Mouse (Mus musculus): ENCODE measurements around the gene Taf3. TPM values are rescaled to one million over a fixed set of nuclear protein-coding genes. Genes with fewer than 3 reads are reported as not detected.
A peak's percentile ranks its signal among the peaks of the same experiment; 100 is the strongest.

Taf3 gene
- polyA plus RNA-seq, 1 experiment from 2014 or later, result 17.3 TPM

- peaks cover 96% of the 10 kb centered on the region for H3K27me3 ChIP-seq
- no peaks in the 10 kb centered on the region for H3K36me3 ChIP-seq (replicated peaks)
- no peak overlapping the region for H3K27ac ChIP-seq
- H3K9ac ChIP-seq, result no peak overlapping the region
- H3K4me2 ChIP-seq, result no peak overlapping the region
- H3K9me3 ChIP-seq, result no peaks in the 10 kb centered on the region
- 7% methylated on average over 6 of the region's 6 CpGs for WGBS
- ATAC-seq (ENCODE audit: low FRiP score), result peak; percentile 44
- peaks cover 34% of the 10 kb centered on the region for H3K4me1 ChIP-seq
- H3K4me3 ChIP-seq (replicated peaks), result no peak overlapping the region
Measured at GRCm38 (mm10) chr2:9893272-9893953, 155.0 kb downstream of the Taf3 start.

DNA sequence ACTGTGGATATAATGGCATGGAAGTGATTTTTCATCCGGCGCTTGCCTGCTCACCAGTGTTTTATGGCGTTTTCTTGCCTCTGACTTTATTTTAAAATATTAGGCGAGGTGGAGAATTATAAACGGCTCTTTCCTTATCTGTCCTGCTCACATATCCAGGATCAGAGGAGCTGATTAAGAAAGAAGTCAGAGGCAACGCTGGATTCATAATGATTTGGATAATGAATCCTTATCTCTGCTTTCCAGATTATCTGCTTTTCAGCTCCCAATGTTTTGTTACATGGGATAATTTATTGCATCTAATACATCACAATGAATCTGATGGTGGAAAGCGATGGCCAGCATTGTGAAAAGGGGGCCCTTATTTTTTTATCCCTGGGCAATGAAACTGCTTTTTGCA is 155.9 kb downstream of the Taf3 start:
- Histone ChIP-seq H3K9me3 (no peaks in the 10 kb centered on the region), H3K4me2 (no peak overlapping the region), H3K36me3 (replicated peaks) (no peaks in the 10 kb centered on the region), H3K4me3 (replicated peaks) (no peak overlapping the region), H3K9ac (no peak overlapping the region), H3K27ac (no peak overlapping the region), H3K27me3 (peaks cover 95% of the 10 kb centered on the region), H3K4me1 (peaks cover 31% of the 10 kb centered on the region)
- 4% methylated on average over 7 of the region's 7 CpGs for WGBS
- no peak for ATAC-seq (ENCODE audit: low FRiP score)

DNA sequence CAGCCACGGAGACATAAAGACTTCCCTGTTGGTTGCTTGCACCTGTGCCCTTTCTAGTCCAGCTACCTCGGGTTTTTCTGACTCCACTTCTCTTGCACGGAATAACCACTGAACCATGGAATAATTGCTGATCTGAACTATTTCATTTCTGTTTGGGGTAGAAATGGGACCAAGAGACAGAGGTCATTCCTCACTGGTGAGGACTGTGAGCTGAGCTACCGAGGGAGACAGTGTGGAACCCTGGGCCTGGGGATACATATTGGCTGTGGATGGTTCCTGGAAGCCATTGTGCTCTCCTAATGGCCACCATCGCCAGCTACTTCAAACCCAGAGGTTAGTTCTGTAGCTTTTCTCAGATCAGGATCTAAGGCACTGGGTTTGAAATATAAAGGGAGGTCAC is 157.5 kb downstream of the Taf3 start:
- Histone ChIP-seq H3K27me3 (peaks cover 95% of the 10 kb centered on the region), H3K9ac (no peak overlapping the region), H3K4me1 (peaks cover 22% of the 10 kb centered on the region), H3K27ac (no peak overlapping the region), H3K4me3 (replicated peaks) (no peak overlapping the region), H3K9me3 (no peaks in the 10 kb centered on the region), H3K4me2 (no peak overlapping the region), H3K36me3 (replicated peaks) (no peaks in the 10 kb centered on the region)
- 3% methylated on average over 5 of the region's 5 CpGs for WGBS
- no peak for ATAC-seq (ENCODE audit: low FRiP score)

GRCm38 (mm10) chr2:9890251-9890650 is 158.1 kb downstream of the Taf3 start:
- Histone ChIP-seq H3K27me3 (peaks cover 95% of the 10 kb centered on the region), H3K27ac (no peak overlapping the region), H3K4me3 (replicated peaks) (no peak overlapping the region), H3K36me3 (replicated peaks) (no peaks in the 10 kb centered on the region), H3K4me2 (no peak overlapping the region), H3K9me3 (no peaks in the 10 kb centered on the region), H3K9ac (no peak overlapping the region), H3K4me1 (peaks cover 16% of the 10 kb centered on the region)
- WGBS, result 4% methylated on average over 8 of the region's 8 CpGs
- no peak for ATAC-seq (ENCODE audit: low FRiP score)

DNA sequence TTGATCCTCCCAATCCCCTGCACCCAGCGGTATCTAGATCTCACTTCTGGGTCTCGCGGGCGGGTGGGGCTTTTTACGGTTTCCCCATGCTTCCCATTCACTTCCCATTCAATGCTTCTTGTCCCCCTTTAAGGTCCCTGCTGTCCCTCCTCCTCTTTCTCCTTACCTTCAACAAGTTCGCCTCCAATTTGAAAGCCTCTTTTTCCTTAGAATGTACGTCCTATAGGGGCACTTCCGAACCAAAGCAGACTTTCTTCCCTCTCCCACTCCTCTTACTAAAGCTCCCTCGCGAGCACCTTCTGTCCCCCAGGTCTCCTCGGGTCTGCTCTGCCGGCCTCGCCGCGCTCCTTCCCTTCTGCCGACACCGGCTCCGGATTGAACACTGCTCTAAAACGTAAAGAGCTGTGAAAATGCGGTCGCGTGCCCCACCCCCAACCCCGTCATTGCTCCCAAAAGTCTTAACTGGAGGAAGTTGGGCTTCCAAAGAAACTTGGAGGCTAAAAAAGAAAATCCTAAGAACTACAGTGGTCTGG is 158.7 kb downstream of the Taf3 start, which contains the start of gene Gata3:
TSS of gene Gata3 (minus strand) at position 384 of the 533 bp plus-strand sequence.
- Histone ChIP-seq H3K36me3 (replicated peaks) (no peaks in the 10 kb centered on the region), H3K27ac (no peak within 1 kb of the TSS), H3K4me3 (replicated peaks) (peak within 1 kb of the TSS; percentile 14; the same call in 1 of the 2 replicates), H3K27me3 (peaks cover 95% of the 10 kb centered on the region), H3K4me2 (peak within 1 kb of the TSS; percentile 29), H3K4me1 (peaks cover 11% of the 10 kb centered on the region), H3K9ac (no peak within 1 kb of the TSS), H3K9me3 (no peaks in the 10 kb centered on the region)
- no peak for ATAC-seq (ENCODE audit: low FRiP score)
- 0% methylated on average over 23 of the region's 23 CpGs for WGBS

DNA sequence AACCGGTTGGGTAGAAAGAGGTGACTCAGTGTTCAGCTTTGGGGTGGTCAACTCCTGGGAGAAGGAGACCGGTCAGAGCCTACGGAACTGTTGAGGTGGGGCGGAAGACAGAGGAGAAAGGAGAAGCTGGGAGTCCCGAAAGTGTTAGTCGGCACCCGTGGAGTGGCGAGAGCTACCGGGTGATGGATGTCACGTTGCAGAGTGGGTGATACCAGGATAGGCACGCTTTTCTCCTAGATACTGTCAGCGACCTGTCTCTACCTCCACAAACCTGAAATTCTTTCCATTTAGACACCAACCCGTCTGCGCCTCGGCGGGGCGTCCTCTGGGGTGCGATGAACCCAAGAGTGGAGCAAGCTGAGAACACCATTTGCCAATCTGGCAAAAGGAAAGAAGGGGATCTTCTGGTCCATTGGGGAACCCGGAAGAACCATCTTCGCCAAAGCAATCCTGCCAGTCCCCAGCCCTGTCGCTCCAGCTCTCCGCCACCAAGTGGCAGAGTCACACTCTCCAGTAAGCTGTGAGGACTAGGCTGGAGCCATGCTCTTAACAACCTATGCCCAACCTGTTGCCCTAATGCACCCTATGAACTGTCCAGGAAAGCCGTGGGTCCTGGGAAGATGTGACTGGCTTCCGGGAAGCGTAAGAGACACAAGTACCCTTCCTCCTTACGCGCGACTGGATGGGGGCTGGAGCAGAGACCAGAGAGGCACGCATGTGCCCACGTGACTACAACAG is 159.3 kb downstream of the Taf3 start, which contains the start of gene 9230102O04Rik:
TSS of gene 9230102O04Rik (minus strand) at position 628 of the 738 bp plus-strand sequence.
- WGBS, result under 1% methylated on average over 30 of the region's 30 CpGs

DNA sequence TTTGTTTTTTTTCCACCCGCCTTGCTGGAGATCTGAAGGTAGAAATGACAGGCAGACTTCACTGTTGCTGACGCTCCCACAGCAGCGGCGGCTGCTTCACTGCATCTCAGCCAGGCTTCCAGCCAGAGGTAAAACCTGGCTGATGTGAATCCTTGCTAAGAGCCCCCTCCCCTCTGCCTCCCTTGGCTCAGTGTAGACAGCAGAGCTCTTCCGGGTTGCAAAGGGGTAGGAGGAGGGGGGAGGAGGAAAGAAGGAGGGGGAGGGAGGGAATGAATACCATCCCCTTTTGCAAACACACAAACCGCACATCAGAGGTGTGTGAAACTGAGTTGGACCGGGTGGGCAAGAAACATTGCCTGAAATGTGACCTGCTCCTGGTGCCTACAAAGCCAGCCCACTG is 160.8 kb downstream of the Taf3 start:
- no peak for ATAC-seq (ENCODE audit: low FRiP score)
- Histone ChIP-seq H3K4me1 (peaks cover 19% of the 10 kb centered on the region), H3K9me3 (no peaks in the 10 kb centered on the region), H3K27ac (no peak overlapping the region), H3K4me3 (replicated peaks) (no peak overlapping the region), H3K9ac (no peak overlapping the region), H3K36me3 (replicated peaks) (no peaks in the 10 kb centered on the region), H3K27me3 (peaks cover 95% of the 10 kb centered on the region), H3K4me2 (no peak overlapping the region)
- WGBS, result 0% methylated on average over 7 of the region's 7 CpGs

More for the DNA sequence above, 159.3 kb downstream of the Taf3 start, which contains the start of gene 9230102O04Rik:
- Histone ChIP-seq H3K27ac (no peak within 1 kb of the TSS), H3K4me1 (peaks cover 12% of the 10 kb centered on the region), H3K9me3 (no peaks in the 10 kb centered on the region), H3K27me3 (peaks cover 95% of the 10 kb centered on the region), H3K9ac (no peak within 1 kb of the TSS), H3K4me3 (replicated peaks) (peak within 1 kb of the TSS; percentile 14; the same call in 1 of the 2 replicates), H3K36me3 (replicated peaks) (no peaks in the 10 kb centered on the region), H3K4me2 (peak within 1 kb of the TSS; percentile 29)
- peak; percentile 51; the same call in 1 of the 2 replicates for ATAC-seq (ENCODE audit: low FRiP score)

DNA sequence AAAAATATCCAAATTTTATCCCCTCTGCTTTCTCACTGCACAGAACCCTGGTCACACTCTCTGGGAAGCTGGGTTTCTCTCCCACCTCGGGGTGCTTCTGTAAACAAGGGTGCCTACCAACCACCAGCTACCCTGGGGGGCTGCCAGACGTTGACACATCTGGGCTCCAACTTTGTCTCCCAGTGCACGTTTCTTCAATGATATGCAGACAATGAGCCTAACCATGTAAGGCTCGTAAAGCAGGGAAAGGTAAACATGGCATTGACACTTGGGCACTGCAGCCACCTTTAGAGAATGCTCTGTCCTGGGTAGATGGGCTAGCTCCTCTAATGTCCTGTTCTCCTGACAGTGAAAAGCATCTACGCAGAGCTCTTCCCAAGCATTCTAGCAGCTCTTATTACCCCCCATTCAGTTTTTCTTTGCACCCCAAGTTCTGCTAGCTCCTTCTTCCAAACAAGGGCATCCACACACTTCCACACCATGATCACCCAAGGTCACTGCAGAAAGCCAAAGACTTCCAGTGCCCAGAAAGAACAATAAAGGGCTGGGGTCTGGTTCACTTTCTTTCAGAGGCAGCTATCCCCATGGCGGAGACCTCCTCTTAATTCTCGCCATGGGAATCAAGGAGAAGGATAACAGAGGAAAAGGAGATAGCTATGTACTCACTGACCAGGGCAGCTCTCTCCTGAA is 161.3 kb downstream of the Taf3 start:
- Histone ChIP-seq H3K4me1 (peaks cover 25% of the 10 kb centered on the region), H3K36me3 (replicated peaks) (no peaks in the 10 kb centered on the region), H3K27ac (no peak overlapping the region), H3K4me2 (no peak overlapping the region), H3K9ac (no peak overlapping the region), H3K4me3 (replicated peaks) (no peak overlapping the region), H3K27me3 (peaks cover 95% of the 10 kb centered on the region), H3K9me3 (no peaks in the 10 kb centered on the region)
- ATAC-seq (ENCODE audit: low FRiP score), result no peak
- 4% methylated on average over 7 of the region's 7 CpGs for WGBS

- Histone ChIP-seq H3K4me2 (no peak overlapping the region), H3K27ac (no peak overlapping the region), H3K36me3 (replicated peaks) (no peaks in the 10 kb centered on the region), H3K9me3 (no peaks in the 10 kb centered on the region), H3K27me3 (peaks cover 99% of the 10 kb centered on the region), H3K4me1 (peaks cover 34% of the 10 kb centered on the region), H3K4me3 (replicated peaks) (no peak overlapping the region), H3K9ac (no peak overlapping the region)
- 8% methylated on average over 3 of the region's 3 CpGs for WGBS
- ATAC-seq (ENCODE audit: low FRiP score), result no peak
Measured at GRCm38 (mm10) chr2:9886031-9886430, 162.4 kb downstream of the Taf3 start.

DNA sequence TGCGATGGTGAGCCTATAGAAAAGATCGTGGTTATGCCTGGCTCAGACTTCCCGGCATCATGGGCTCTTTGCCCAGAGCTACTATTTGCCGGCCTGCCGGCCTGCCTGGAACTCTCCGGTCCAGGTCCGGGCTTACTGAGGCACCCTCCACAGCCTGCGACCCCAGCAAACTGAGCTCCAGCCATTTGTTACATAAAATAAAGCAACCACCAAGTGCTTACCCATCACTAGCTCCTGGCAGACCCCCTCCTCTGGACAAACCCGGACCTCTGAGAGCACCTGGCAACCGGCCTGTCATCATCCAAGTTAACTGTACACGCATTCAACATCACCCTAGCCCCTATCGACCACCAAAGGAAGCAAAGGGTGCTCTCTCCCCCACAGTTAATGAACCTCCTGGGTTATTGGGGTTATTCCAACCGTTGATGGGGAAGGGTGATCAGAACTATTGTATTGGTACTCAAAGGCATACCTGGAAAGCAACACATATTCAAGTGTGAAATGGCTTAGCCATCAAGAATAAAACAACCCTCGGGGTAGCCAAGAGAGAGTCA is 163.1 kb downstream of the Taf3 start:
- no peak overlapping the region for H3K4me3 ChIP-seq (replicated peaks)
- WGBS, result 1% methylated on average over 14 of the region's 14 CpGs
- H3K27ac ChIP-seq, result no peak overlapping the region
- no peaks in the 10 kb centered on the region for H3K36me3 ChIP-seq (replicated peaks)
- H3K9ac ChIP-seq, result no peak overlapping the region
- H3K9me3 ChIP-seq, result no peaks in the 10 kb centered on the region
- ATAC-seq (ENCODE audit: low FRiP score), result no peak
- H3K4me1 ChIP-seq, result peaks cover 38% of the 10 kb centered on the region
- H3K4me2 ChIP-seq, result no peak overlapping the region
- H3K27me3 ChIP-seq, result peaks cover 99% of the 10 kb centered on the region

DNA sequence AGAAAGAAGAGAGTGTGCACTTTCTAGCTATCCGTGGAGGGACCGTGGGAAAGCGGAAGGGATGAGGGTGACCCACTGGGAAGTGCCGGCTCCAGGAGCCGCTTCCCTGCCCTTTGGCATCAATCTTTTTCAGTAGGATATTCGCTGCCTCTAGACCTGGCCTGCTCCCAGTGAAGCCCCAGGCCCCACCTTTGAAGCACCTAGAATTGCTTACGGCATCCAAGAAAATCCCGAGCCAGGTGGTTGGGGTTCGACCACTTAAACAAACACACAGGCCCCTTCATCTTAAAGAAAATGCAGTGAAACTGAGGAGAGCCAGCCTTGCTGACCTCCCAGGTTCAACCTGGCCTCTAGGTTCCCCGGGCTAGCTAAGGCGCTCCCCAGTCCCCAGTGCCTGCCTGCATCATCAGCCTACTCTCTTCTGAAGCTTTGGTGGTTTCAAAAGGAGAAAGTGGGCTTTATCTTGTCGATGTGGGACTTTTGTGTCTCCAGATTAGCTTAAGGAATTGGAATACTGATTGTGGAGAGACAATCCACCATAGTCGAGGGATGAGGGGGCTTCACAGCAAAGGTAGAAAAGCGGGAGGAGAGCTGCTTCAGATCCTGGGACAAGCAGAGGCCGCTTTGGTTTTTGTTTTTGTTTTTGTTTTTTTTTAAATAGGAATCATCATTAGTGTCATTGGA is 163.7 kb downstream of the Taf3 start:
- no peak for ATAC-seq (ENCODE audit: low FRiP score)
- no peak overlapping the region for H3K4me2 ChIP-seq
- H3K4me1 ChIP-seq, result peaks cover 41% of the 10 kb centered on the region
- no peaks in the 10 kb centered on the region for H3K36me3 ChIP-seq (replicated peaks)
- H3K27me3 ChIP-seq, result peaks cover 99% of the 10 kb centered on the region
- H3K4me3 ChIP-seq (replicated peaks), result no peak overlapping the region
- no peak overlapping the region for H3K9ac ChIP-seq
- no peak overlapping the region for H3K27ac ChIP-seq
- 2% methylated on average over 15 of the region's 15 CpGs for WGBS
- no peaks in the 10 kb centered on the region for H3K9me3 ChIP-seq

All from forebrain, embryonic 12.5 days (tissue).